14 mouse cellular contexts compared by ENCODE assay signal in genomic region chr6:55332773-55333109, GRCm38 (mm10). TPM values are rescaled to one million over a fixed set of nuclear protein-coding genes. Genes with fewer than 3 reads are reported as not detected.
DNase-seq lines count a peak whose midpoint lies in the region; ATAC-seq and TF ChIP-seq lines count a peak whose summit lies in the region.
"Had no signal": no experiment of that assay in that cellular context is flagged by ENCODE, and none has a peak within 500 bp of the region (broad histone marks: within the 10 kb centered on the region; RNA-seq: fewer than 3 reads in every experiment).

No protein-coding gene starts in this region.

- TF ChIP-seq CTCF in forebrain, postnatal 0 days (IDR thresholded peaks at IDR 0.05; ENCODE audit: low read depth): no peak
- no peak for TF ChIP-seq CTCF in stomach, postnatal 0 days (IDR thresholded peaks at IDR 0.05; ENCODE audit: low read depth)

- WGBS in heart, embryonic 16.5 days: 48% methylated on average over 6 of the region's 6 CpGs
- 71% methylated on average over 6 of the region's 6 CpGs for WGBS in neural tube, embryonic 13.5 days
- 35% methylated on average over 6 of the region's 6 CpGs for WGBS in forebrain, postnatal 0 days
- 44% methylated on average over 6 of the region's 6 CpGs for WGBS in stomach, postnatal 0 days

- H3K4me1 ChIP-seq in heart, embryonic 16.5 days (ENCODE audit: control insufficient read depth, insufficient read depth, low read length): peaks cover 25% of the 10 kb centered on the region
- peaks cover 35% of the 10 kb centered on the region for H3K4me1 ChIP-seq in neural tube, embryonic 13.5 days (replicated peaks)
- H3K4me1 ChIP-seq in forebrain, postnatal 0 days (ENCODE audit: insufficient read depth): peaks cover 9% of the 10 kb centered on the region
- 0 out of 2 replicates have a peak, but pooled peaks cover 6% of the 10 kb centered on the region for H3K4me1 ChIP-seq in stomach, postnatal 0 days (replicated peaks; ENCODE audit: control insufficient read depth, insufficient read depth)

- no peak overlapping the region for H3K4me3 ChIP-seq in heart, embryonic 16.5 days (ENCODE audit: low read length)
- no peak overlapping the region for H3K4me3 ChIP-seq in neural tube, embryonic 13.5 days
- H3K4me3 ChIP-seq in forebrain, postnatal 0 days (ENCODE audit: low read depth, low read length): no peak overlapping the region
- no peak overlapping the region for H3K4me3 ChIP-seq in stomach, postnatal 0 days (ENCODE audit: low read depth, low read length)

- no peak overlapping the region for H3K9ac ChIP-seq in heart, embryonic 16.5 days (ENCODE audit: low read length)
- H3K9ac ChIP-seq in neural tube, embryonic 13.5 days: no peak overlapping the region
- H3K9ac ChIP-seq in forebrain, postnatal 0 days: no peak overlapping the region
- no peak overlapping the region for H3K9ac ChIP-seq in stomach, postnatal 0 days (ENCODE audit: low read length)

- no peak for TF ChIP-seq EP300 in stomach, postnatal 0 days (optimal IDR thresholded peaks at IDR 0.05)

- H3K4me2 ChIP-seq in heart, embryonic 16.5 days (ENCODE audit: low read depth, low read length): no peak overlapping the region
- H3K4me2 ChIP-seq in neural tube, embryonic 13.5 days: no peak overlapping the region
- H3K4me2 ChIP-seq in forebrain, postnatal 0 days (ENCODE audit: low read depth): 0 out of 2 replicates have a peak overlapping the region, but pooled peaks have one; percentile 3
- H3K4me2 ChIP-seq in stomach, postnatal 0 days (replicated peaks; ENCODE audit: low read depth): no peak overlapping the region

- H3K27ac ChIP-seq in heart, embryonic 16.5 days (ENCODE audit: low read length): peak overlapping the region; percentile 24; the same call in 1 of the 2 replicates
- H3K27ac ChIP-seq in neural tube, embryonic 13.5 days (replicated peaks): no peak overlapping the region
- H3K27ac ChIP-seq in forebrain, postnatal 0 days (ENCODE audit: low read depth, low read length): 0 out of 2 replicates have a peak overlapping the region, but pooled peaks have one; percentile 15
- H3K27ac ChIP-seq in stomach, postnatal 0 days (replicated peaks): peak overlapping the region; percentile 30; the same call in 1 of the 2 replicates

- no peak; the same call in 1 of the 2 replicates for ATAC-seq in heart, embryonic 16.5 days (replicated peaks; ENCODE audit: extremely low read depth, insufficient read depth, low FRiP score)
- ATAC-seq in neural tube, embryonic 13.5 days (ENCODE audit: low read depth): peak; percentile 25; the same call in 1 of the 2 replicates
- ATAC-seq in forebrain, postnatal 0 days: peak; percentile 82
- no peak for ATAC-seq in stomach, postnatal 0 days (ENCODE audit: low FRiP score, low TSS enrichment)
- no peak for ATAC-seq in inflammation-experienced regulatory T-cells, adult 6 months

- no peaks in the 10 kb centered on the region for H3K27me3 ChIP-seq in heart, embryonic 16.5 days (ENCODE audit: control insufficient read depth, insufficient read depth, low read length)
- no peaks in the 10 kb centered on the region for H3K27me3 ChIP-seq in neural tube, embryonic 13.5 days
- H3K27me3 ChIP-seq in forebrain, postnatal 0 days (ENCODE audit: insufficient read depth, low read length): no peaks in the 10 kb centered on the region
- H3K27me3 ChIP-seq in stomach, postnatal 0 days (ENCODE audit: control insufficient read depth, insufficient read depth, low read length): no peaks in the 10 kb centered on the region

- no peak for DNase-seq in heart, adult 8-10 months (ENCODE audit: low spot score)
- no peak for DNase-seq in neural tube, embryonic 10.5 days (ENCODE audit: extremely low spot score, low spot score)
- DNase-seq in forebrain, postnatal 0 days: peak; percentile 75
- no peak for DNase-seq in stomach, postnatal 0 days (ENCODE audit: low spot score)
- no peak for DNase-seq in cerebellum, adult 18-20 months
- DNase-seq: adrenal gland, adult 8-10 months; cerebellum, adult 11 months; kidney, adult 9 months; lung, postnatal 14 days had no signal

- no peaks in the 10 kb centered on the region for H3K36me3 ChIP-seq in heart, embryonic 16.5 days (ENCODE audit: control insufficient read depth, insufficient read depth)
- H3K36me3 ChIP-seq in neural tube, embryonic 13.5 days: no peaks in the 10 kb centered on the region
- H3K36me3 ChIP-seq in forebrain, postnatal 0 days (ENCODE audit: insufficient read depth): no peaks in the 10 kb centered on the region
- H3K36me3 ChIP-seq in stomach, postnatal 0 days (ENCODE audit: control insufficient read depth, insufficient read depth, low read length): no peaks in the 10 kb centered on the region

- H3K9me3 ChIP-seq in heart, embryonic 16.5 days (replicated peaks; ENCODE audit: control insufficient read depth, low read length): no peaks in the 10 kb centered on the region
- no peaks in the 10 kb centered on the region for H3K9me3 ChIP-seq in neural tube, embryonic 13.5 days
- H3K9me3 ChIP-seq in forebrain, postnatal 0 days (ENCODE audit: low read length): no peaks in the 10 kb centered on the region
- no peaks in the 10 kb centered on the region for H3K9me3 ChIP-seq in stomach, postnatal 0 days (ENCODE audit: control insufficient read depth, low read length)

RNA-seq across cellular contexts. Expression of gene Aqp1, which starts 3.5 kb away (rescaled TPM):
- polyA plus RNA-seq in heart, embryonic 16.5 days (2015; fragmentation: Nextera tagmentation; extraction: Ambion mirVana): 59.2 and 62.7 TPM in 2 replicates
- total RNA-seq in heart, adult 8-10 months (2022): 100 to 1,000 TPM; 336 to 404 (median 350) TPM
- 4.7 and 5.5 TPM in 2 replicates for polyA plus RNA-seq in neural tube, embryonic 13.5 days (2015; fragmentation: Nextera tagmentation; extraction: Ambion mirVana)
- 10.3 and 13.0 TPM in 2 replicates for total RNA-seq in forebrain, postnatal 0 days (2014; rRNA removed)
- 11.0 and 11.9 TPM in 2 replicates for polyA plus RNA-seq in forebrain, postnatal 0 days (2015; fragmentation: Nextera tagmentation; extraction: Ambion mirVana)
- polyA plus RNA-seq in stomach, postnatal 0 days (2015; fragmentation: Nextera tagmentation; extraction: Ambion mirVana): 15.3 and 16.2 TPM in 2 replicates
- polyA plus RNA-seq in inflammation-experienced regulatory T-cells, adult 6 months (2017; shearing (Covaris generic)): not detected

RNA-seq across cellular contexts. Expression of gene Ghrhr, which starts 43.4 kb away (rescaled TPM):
- not detected in 2 replicates for polyA plus RNA-seq in heart, embryonic 16.5 days (2015; fragmentation: Nextera tagmentation; extraction: Ambion mirVana)
- not detected for total RNA-seq in heart, adult 8-10 months (2022)
- polyA plus RNA-seq in neural tube, embryonic 13.5 days (2015; fragmentation: Nextera tagmentation; extraction: Ambion mirVana): not detected in 2 replicates
- total RNA-seq in forebrain, postnatal 0 days (2014; rRNA removed): not detected in 2 replicates
- not detected in 2 replicates for polyA plus RNA-seq in forebrain, postnatal 0 days (2015; fragmentation: Nextera tagmentation; extraction: Ambion mirVana)
- polyA plus RNA-seq in stomach, postnatal 0 days (2015; fragmentation: Nextera tagmentation; extraction: Ambion mirVana): not detected in 2 replicates
- not detected for polyA plus RNA-seq in inflammation-experienced regulatory T-cells, adult 6 months (2017; shearing (Covaris generic))
- total RNA-seq: adrenal gland, adult 8-10 months; layer of hippocampus, adult 18-20 months; left cerebral cortex, postnatal 14 days had no signal

Comparison
In these comparisons a context has a peak if more than half of its experiments do, and no peak if none do; other contexts are left out.
1. ATAC-seq: peak in neural tube, embryonic 13.5 days (single experiment) and forebrain, postnatal 0 days (single experiment); none in heart, embryonic 16.5 days (single experiment), stomach, postnatal 0 days (single experiment) and inflammation-experienced regulatory T-cells, adult 6 months (single experiment).